Mouse (Mus musculus): ENCODE results near the gene Lrch1.

- no peak for TF ChIP-seq CHD2 (IDR thresholded peaks at IDR 0.05; ENCODE audit: low read length)
- TF ChIP-seq RCOR1 (IDR thresholded peaks at IDR 0.05; ENCODE audit: low read depth, low read length): no peak
- no peak for TF ChIP-seq ZC3H11A (IDR thresholded peaks at IDR 0.05; ENCODE audit: low read depth, low read length)
- no peak for TF ChIP-seq POLR2A (IDR thresholded peaks at IDR 0.05; ENCODE audit: control insufficient read depth in 1 of 2, insufficient read depth in 1 of 2, low read depth in 1 of 2, low read length in 2 of 2, poor library complexity in 1 of 2)
- no peak for TF ChIP-seq GABPA (IDR thresholded peaks at IDR 0.05; ENCODE audit: low read depth, low read length)
- no peak for TF ChIP-seq CTCF (IDR thresholded peaks at IDR 0.05 in 2 of 3, conservative IDR thresholded peaks at IDR 0.05 in 1 of 3; ENCODE audit: control insufficient read depth in 1 of 3, insufficient read depth in 1 of 3, low read depth in 2 of 3, low read length in 3 of 3, poor library complexity in 1 of 3, severe bottlenecking in 1 of 3)
- TF ChIP-seq CHD1 (IDR thresholded peaks at IDR 0.05; ENCODE audit: low read depth, low read length): no peak
- TF ChIP-seq ZNF384 (IDR thresholded peaks at IDR 0.05; ENCODE audit: low read depth, low read length): no peak
- no peak for TF ChIP-seq EP300 (IDR thresholded peaks at IDR 0.05; ENCODE audit: low read depth in 1 of 2, low read length in 2 of 2)
- no peak for TF ChIP-seq KAT2A (conservative IDR thresholded peaks at IDR 0.05; ENCODE audit: low read depth, low read length)
Measured at GRCm38 (mm10) chr14:74935111-74935510, 12.6 kb downstream of the Lrch1 start.
